Mouse (Mus musculus): ENCODE data around the gene Egflam. TPM values are rescaled to one million over a fixed set of nuclear protein-coding genes. Genes with fewer than 3 reads are reported as not detected.

Gene Egflam
- polyA plus RNA-seq, 1 experiment from 2014 or later, result 12.3 TPM

DNA sequence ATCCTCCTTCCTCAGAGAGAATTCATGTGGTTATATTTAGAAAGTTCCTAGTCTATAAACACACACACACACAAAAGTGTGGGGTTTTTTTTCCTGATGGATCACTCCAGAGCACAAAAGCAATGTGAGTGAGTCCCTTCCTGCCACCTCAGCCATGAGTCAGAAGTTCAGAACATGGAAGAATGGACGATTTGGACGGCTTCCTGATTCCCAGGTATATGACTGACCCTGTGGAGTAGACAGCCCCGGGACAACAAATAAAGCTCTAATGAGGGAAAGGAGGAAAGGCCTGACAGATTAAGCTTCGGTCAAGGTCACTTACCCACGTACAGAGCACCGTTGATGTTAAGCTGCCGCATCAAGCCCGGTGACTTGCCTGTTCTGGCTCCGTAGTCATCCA, 190.0 kb downstream of the Egflam start:
- Histone ChIP-seq H3K4me2 (no peak overlapping the region), H3K4me1 (0 out of 2 replicates have a peak, but pooled peaks cover 4% of the 10 kb centered on the region), H3K9ac (replicated peaks) (no peak overlapping the region), H3K27ac (replicated peaks) (no peak overlapping the region), H3K4me3 (replicated peaks) (no peak overlapping the region), H3K36me3 (no peaks in the 10 kb centered on the region), H3K27me3 (replicated peaks) (no peaks in the 10 kb centered on the region), H3K9me3 (replicated peaks) (no peaks in the 10 kb centered on the region)
- WGBS, result 80% methylated on average over 9 of the region's 9 CpGs
- ATAC-seq (ENCODE audit: low FRiP score), result no peak

DNA sequence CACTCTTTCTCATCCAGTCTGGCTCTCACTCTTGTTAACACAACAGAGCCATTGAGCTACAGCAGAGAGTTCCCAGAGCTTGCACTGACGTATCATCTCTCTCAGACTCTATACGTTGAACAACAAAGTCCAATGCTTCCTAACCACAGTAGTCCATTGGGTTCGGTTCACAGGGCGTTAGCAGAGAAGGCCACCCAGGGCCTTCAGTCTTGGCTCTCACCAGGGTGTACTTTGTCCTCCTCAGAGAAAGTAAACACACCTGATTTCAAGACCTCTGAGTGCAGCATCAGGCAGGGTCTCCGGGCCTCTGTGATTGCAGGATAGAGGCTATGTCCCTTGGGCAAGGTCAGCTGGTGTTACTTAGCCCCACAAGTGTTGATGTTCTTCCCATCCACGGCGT, 190.9 kb downstream of the Egflam start:
- ATAC-seq (ENCODE audit: low FRiP score), result no peak
- Histone ChIP-seq H3K4me2 (no peak overlapping the region), H3K27me3 (replicated peaks) (no peaks in the 10 kb centered on the region), H3K27ac (replicated peaks) (no peak overlapping the region), H3K4me1 (peaks cover 6% of the 10 kb centered on the region; the same call in 1 of the 2 replicates), H3K9me3 (replicated peaks) (no peaks in the 10 kb centered on the region), H3K9ac (replicated peaks) (no peak overlapping the region), H3K4me3 (replicated peaks) (no peak overlapping the region), H3K36me3 (no peaks in the 10 kb centered on the region)
- 88% methylated on average over 7 of the region's 7 CpGs for WGBS

DNA sequence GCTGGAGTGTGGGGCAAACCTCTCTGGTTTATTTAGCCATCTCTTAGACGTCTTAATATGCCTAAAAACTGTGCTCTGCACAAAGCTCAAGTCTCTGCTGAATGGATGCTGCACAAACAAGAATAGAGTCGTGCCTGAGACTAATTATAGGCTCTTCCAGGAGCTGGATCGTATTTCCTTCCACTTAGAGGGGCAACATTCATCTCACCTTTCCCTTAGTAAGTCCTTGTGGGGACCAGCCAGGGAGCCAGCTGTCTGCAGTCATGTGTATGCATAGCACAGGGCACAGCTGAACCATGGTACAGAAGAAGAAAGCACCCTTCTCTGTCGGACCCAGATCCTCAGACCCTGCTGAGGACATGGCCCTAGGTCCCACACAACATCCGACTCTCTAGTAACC, 192.1 kb downstream of the Egflam start:
- Histone ChIP-seq H3K27ac (replicated peaks) (no peak overlapping the region), H3K27me3 (replicated peaks) (no peaks in the 10 kb centered on the region), H3K4me3 (replicated peaks) (no peak overlapping the region), H3K9ac (replicated peaks) (no peak overlapping the region), H3K4me2 (no peak overlapping the region), H3K4me1 (peaks cover 16% of the 10 kb centered on the region; the same call in 1 of the 2 replicates), H3K9me3 (replicated peaks) (no peaks in the 10 kb centered on the region), H3K36me3 (no peaks in the 10 kb centered on the region)
- WGBS, result 57% methylated on average over 5 of the region's 5 CpGs
- ATAC-seq (ENCODE audit: low FRiP score), result no peak

DNA sequence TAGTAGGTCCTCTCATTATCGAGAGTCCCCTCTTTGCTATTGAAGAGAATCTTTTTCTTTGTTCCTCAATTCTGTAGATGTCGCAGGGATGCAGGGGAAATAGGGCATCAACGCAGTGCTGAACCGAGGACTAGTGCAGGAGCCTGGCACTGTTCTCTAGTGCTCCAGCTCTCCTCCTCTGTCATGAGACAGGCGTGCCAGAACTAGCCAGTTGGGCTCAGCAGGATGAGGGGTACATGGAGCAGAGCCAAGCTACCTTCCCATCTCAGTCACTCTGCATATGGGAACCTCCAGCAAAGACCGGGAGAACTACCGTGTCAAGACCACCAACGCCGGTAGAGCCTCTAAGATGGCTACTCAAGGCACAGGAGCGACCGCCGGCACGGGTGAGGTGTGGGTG, 193.3 kb downstream of the Egflam start:
- 59% methylated on average over 13 of the region's 13 CpGs for WGBS
- ATAC-seq (ENCODE audit: low FRiP score), result peak; percentile 43; the same call in 1 of the 2 replicates

DNA sequence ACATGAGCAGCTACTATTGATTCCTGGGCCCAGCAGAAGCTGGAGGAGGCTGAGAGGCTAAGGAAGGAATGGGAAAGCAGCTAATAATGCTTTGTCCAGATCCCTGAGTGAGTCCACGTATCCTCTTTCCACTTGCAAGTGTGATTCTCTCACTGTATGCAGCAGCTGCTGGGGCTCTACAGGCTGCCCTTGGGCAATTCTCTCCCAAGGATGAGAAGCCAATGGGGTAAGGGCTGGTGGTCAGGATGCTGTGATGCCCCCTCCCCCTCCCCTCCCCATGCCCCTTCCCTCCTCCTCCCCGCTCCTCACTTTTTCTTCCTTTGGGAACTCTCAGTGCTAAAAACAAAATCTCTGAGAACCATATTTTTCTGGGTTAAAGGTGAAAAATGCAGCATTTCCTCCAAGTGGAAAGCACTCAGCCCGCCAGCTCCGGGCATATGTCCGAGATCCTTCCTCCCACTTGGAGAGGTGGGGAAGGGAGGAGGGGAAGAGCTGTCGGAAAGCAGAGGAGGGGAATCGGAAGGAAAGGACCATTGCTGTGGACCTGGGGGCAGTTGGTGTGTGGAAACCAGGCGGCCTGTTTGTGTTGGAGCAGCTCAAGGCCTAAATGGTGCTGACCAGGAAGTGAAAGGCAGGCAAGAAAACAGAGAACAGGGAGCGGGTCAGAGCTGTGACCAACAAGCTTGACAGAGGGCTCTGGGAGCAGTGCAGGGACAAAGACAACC, 194.4 kb downstream of the Egflam start:
- H3K4me2 ChIP-seq, result no peak overlapping the region
- H3K4me1 ChIP-seq, result peaks cover 26% of the 10 kb centered on the region; the same call in 1 of the 2 replicates
- H3K27ac ChIP-seq (replicated peaks), result no peak overlapping the region; the same call in 1 of the 2 replicates
- no peak overlapping the region for H3K9ac ChIP-seq (replicated peaks)
- 74% methylated on average over 9 of the region's 9 CpGs for WGBS
- H3K27me3 ChIP-seq (replicated peaks), result no peaks in the 10 kb centered on the region
- ATAC-seq (ENCODE audit: low FRiP score), result no peak
- H3K4me3 ChIP-seq (replicated peaks), result no peak overlapping the region
- H3K36me3 ChIP-seq, result no peaks in the 10 kb centered on the region
- no peaks in the 10 kb centered on the region for H3K9me3 ChIP-seq (replicated peaks)

More for the DNA sequence above, 193.3 kb downstream of the Egflam start:
- Histone ChIP-seq H3K9ac (replicated peaks) (no peak overlapping the region), H3K27ac (replicated peaks) (no peak overlapping the region), H3K27me3 (replicated peaks) (no peaks in the 10 kb centered on the region), H3K9me3 (replicated peaks) (no peaks in the 10 kb centered on the region), H3K4me2 (no peak overlapping the region), H3K36me3 (no peaks in the 10 kb centered on the region), H3K4me3 (replicated peaks) (no peak overlapping the region), H3K4me1 (peaks cover 17% of the 10 kb centered on the region; the same call in 1 of the 2 replicates)

DNA sequence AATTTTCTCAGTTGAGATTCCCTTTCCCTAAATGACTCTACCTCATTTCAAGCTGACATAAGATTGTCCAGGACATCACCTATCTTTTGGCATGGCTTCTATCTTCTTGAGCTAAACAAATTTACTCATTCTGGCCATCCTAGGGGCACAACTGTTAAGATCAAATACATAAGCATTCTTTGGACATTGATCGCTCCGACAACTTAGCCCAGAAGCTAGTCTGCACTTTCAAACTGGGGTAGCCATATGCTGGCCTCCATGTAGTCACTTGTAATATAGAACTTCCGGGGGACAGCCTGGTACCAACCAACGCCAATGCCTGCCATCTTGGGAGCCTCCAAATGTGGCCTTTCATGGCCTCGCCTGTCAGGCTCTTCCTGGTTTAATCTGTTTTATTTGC, 195.2 kb downstream of the Egflam start:
- no peak overlapping the region for H3K4me2 ChIP-seq
- H3K9me3 ChIP-seq (replicated peaks), result no peaks in the 10 kb centered on the region
- H3K36me3 ChIP-seq, result no peaks in the 10 kb centered on the region
- no peak overlapping the region; the same call in 1 of the 2 replicates for H3K27ac ChIP-seq (replicated peaks)
- ATAC-seq (ENCODE audit: low FRiP score), result no peak
- H3K27me3 ChIP-seq (replicated peaks), result no peaks in the 10 kb centered on the region
- H3K9ac ChIP-seq (replicated peaks), result no peak overlapping the region
- 87% methylated on average over 5 of the region's 5 CpGs for WGBS
- peaks cover 31% of the 10 kb centered on the region; the same call in 1 of the 2 replicates for H3K4me1 ChIP-seq
- no peak overlapping the region for H3K4me3 ChIP-seq (replicated peaks)

DNA sequence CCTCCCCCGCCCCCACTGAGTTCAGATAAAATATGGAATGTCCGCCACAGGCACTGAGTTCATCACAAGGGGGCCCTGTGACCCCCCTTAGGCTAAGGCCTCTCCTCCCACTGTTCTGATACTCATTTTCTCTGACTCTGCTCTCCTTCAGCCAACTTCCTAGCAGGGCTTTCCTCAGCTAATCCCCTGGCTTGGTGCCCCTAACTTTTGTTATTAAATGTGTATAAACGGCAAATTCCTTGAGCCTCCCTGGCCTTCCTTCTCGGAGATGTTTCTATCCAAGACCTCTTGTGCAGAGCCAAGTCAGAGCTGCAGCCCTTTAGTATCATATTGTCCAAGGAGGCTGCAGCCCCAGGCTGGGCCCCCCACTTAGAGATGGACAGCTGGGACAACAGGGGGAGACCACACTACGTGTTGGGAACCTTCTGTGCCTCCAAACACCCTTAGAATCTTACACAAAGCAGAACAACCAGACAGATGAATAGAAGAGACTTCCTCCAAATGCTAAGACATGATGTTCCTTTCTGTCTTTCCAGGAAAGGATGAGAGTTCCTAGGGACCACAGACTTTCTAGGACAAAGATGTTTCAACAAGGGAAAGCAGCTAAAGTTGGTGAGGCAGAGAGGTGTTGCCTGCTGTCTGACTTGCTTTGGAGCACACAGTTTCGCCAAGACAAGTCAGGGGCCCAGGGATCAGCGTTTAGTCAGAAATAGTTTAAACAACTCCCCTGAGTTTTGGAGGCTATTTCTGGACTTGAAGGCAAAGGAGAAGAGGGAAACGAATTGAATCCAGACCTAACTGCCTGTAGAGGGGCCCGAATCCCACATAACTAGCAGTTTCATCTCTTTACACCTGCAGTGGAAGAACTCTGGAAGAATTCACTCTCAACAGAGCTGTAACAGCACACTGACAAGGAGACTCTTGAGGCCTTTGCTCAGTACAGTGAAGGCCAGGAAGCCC, 196.5 kb downstream of the Egflam start:
- Histone ChIP-seq H3K9me3 (replicated peaks) (no peaks in the 10 kb centered on the region), H3K27ac (replicated peaks) (no peak overlapping the region; the same call in 1 of the 2 replicates), H3K36me3 (no peaks in the 10 kb centered on the region), H3K4me3 (replicated peaks) (no peak overlapping the region), H3K9ac (replicated peaks) (no peak overlapping the region), H3K4me1 (peaks cover 32% of the 10 kb centered on the region; the same call in 1 of the 2 replicates), H3K27me3 (replicated peaks) (no peaks in the 10 kb centered on the region), H3K4me2 (no peak overlapping the region)
- no peak for ATAC-seq (ENCODE audit: low FRiP score)
- WGBS, result 63% methylated on average over 9 of the region's 9 CpGs

DNA sequence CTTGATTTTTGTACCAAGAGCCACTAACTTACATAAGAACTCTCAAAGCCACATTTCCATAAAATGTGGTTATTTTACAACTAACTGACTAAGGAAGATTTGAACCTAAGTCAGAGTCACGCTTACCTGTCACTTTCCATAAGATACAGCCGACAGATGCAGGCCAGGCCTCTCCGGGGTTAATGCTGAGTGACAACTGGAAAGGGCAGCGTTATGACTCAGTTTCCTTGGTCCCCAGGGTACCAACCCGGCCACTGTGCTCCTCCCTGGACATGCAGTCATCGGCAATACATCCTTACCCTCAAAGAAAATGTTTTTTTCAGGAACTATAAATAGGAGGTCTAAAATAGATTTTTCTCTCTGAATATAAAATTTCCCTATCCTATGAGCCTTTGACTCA, 197.9 kb downstream of the Egflam start:
- H3K9ac ChIP-seq (replicated peaks), result no peak overlapping the region
- H3K4me2 ChIP-seq, result no peak overlapping the region
- H3K27ac ChIP-seq (replicated peaks), result no peak overlapping the region
- no peak overlapping the region for H3K4me3 ChIP-seq (replicated peaks)
- ATAC-seq (ENCODE audit: low FRiP score), result no peak
- WGBS, result 74% methylated on average over 6 of the region's 6 CpGs
- peaks cover 32% of the 10 kb centered on the region for H3K4me1 ChIP-seq
- no peaks in the 10 kb centered on the region for H3K27me3 ChIP-seq (replicated peaks)
- H3K36me3 ChIP-seq, result no peaks in the 10 kb centered on the region
- no peaks in the 10 kb centered on the region for H3K9me3 ChIP-seq (replicated peaks)

DNA sequence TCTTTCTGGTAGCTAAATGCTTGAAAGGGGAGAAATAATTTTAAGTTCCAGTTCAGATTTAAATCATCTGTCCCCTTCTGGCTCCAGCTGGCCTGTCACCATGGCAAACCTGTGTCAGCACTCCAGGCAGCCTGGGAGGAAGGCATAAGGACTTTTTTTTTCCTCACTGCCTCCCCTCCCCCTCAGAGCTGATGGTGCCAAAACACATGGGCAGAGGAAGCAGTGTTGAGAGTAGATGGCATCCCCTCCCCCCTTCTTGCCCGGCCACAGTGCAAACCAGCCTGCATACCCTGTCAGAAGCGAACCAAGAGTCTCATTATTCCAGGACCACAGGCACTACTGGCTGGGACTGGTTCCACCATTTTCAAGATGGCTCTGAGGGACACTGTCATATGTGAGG, 199.4 kb downstream of the Egflam start:
- H3K27ac ChIP-seq (replicated peaks), result peak overlapping the region; percentile 24
- H3K9me3 ChIP-seq (replicated peaks), result no peaks in the 10 kb centered on the region
- peaks cover 38% of the 10 kb centered on the region for H3K4me1 ChIP-seq
- H3K9ac ChIP-seq (replicated peaks), result no peak overlapping the region
- H3K4me2 ChIP-seq, result no peak overlapping the region
- 7% methylated on average over 2 of the region's 2 CpGs for WGBS
- H3K36me3 ChIP-seq, result no peaks in the 10 kb centered on the region
- H3K4me3 ChIP-seq (replicated peaks), result no peak overlapping the region
- H3K27me3 ChIP-seq (replicated peaks), result no peaks in the 10 kb centered on the region
- ATAC-seq (ENCODE audit: low FRiP score), result peak; percentile 74

DNA sequence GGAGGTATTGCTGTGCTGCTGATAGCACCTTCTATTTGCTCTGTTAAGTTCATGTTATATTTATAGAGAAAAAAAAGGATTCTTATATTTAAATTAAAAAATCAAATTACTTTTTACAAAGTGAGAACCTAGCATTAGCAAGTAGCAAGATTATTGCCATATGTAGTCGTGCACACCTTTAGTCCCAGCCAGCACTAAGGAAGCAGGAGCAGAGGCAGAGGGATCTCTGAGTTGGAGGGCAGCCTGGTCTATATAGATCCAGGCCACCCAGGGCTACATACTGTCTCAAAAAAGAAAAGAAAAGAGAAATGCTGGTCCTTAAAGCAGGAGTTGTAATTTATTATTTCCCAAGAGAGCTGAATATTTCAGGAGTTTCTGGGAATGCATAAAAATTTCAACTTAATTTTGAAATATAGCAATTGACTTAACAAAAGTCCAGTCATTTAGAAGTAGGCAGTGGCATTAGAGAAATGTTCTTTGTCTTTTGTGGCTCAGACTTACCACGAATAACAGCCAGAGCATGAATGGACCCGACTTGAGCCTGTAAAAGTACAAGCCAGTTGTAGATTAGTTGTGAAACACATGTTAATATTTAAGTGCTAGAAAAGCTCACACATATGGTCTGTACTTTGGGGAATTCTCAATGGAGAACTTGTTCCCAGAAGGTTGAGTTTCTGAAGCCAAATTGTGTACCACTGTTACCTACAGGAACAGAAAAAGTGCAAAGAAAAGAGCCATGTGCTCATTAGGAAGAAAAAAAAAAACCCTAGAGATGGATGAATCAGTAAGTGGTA, 200.3 kb downstream of the Egflam start:
- WGBS, result 59% methylated on average over 3 of the region's 3 CpGs
- Histone ChIP-seq H3K4me1 (peaks cover 43% of the 10 kb centered on the region), H3K9ac (replicated peaks) (no peak overlapping the region), H3K4me3 (replicated peaks) (no peak overlapping the region), H3K4me2 (no peak overlapping the region), H3K36me3 (no peaks in the 10 kb centered on the region), H3K27ac (replicated peaks) (peak overlapping the region; percentile 33; the same call in 1 of the 2 replicates), H3K9me3 (replicated peaks) (no peaks in the 10 kb centered on the region), H3K27me3 (replicated peaks) (no peaks in the 10 kb centered on the region)
- no peak for ATAC-seq (ENCODE audit: low FRiP score)

DNA sequence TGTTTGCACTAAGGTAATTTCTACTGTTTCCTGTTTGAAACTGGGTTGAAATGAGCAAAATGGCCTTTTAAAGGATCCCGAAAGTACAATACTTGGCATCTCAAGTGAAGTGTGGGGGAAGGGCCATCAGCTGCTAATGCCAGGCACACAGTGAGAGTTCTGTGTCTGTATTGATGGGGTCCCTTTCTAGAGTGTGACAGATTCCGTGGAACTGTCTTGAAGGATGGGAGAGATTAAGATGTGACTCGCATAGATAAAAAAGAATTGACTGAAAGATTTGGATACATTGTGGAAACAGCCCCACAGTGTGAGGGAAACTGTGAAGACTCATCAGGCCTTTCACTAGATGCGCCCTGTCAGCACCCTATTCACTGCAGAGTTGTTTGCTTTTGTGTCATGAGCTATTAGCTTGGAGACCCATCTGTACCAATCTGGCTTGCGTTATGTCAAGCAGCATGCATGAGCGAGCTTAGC, 203.4 kb downstream of the Egflam start:
- H3K27ac ChIP-seq (replicated peaks), result peak overlapping the region; percentile 64
- peaks cover 15% of the 10 kb centered on the region for H3K36me3 ChIP-seq
- no peak overlapping the region for H3K4me3 ChIP-seq (replicated peaks)
- no peak overlapping the region for H3K4me2 ChIP-seq
- no peaks in the 10 kb centered on the region for H3K27me3 ChIP-seq (replicated peaks)
- H3K9me3 ChIP-seq (replicated peaks), result no peaks in the 10 kb centered on the region
- ATAC-seq (ENCODE audit: low FRiP score), result peak; percentile 85
- peaks cover 30% of the 10 kb centered on the region for H3K4me1 ChIP-seq
- 24% methylated on average over 6 of the region's 6 CpGs for WGBS
- H3K9ac ChIP-seq (replicated peaks), result no peak overlapping the region
